Mouse (Mus musculus): Measurements from ENCODE around the gene Kdm6b. TPM values are rescaled to one million over a fixed set of nuclear protein-coding genes. Genes with fewer than 3 reads are reported as not detected.

The Kdm6b gene
- total and polyA plus RNA-seq, 2 experiments from 2014 or later = 15.0 to 30.2 TPM

- no peak overlapping the region for H3K9ac ChIP-seq
- no peaks in the 10 kb centered on the region for H3K27me3 ChIP-seq (ENCODE audit: insufficient read depth, low read length)
- H3K4me3 ChIP-seq (ENCODE audit: low read depth, low read length) = no peak overlapping the region
- WGBS = 50% methylated on average over 10 of the region's 10 CpGs
- 0 out of 2 replicates have a peak, but pooled peaks cover 4% of the 10 kb centered on the region for H3K36me3 ChIP-seq (ENCODE audit: insufficient read depth)
- peak; percentile 80 for TF ChIP-seq CTCF (IDR thresholded peaks at IDR 0.05; ENCODE audit: low read depth)
- no peak overlapping the region for H3K27ac ChIP-seq (ENCODE audit: low read depth, low read length)
- peaks cover 4% of the 10 kb centered on the region; the same call in 1 of the 2 replicates for H3K4me1 ChIP-seq (ENCODE audit: insufficient read depth)
- no peak overlapping the region for H3K4me2 ChIP-seq (ENCODE audit: low read depth)
- DNase-seq = peak; percentile 88
- ATAC-seq = peak; percentile 27; the same call in 1 of the 2 replicates
- no peaks in the 10 kb centered on the region for H3K9me3 ChIP-seq (ENCODE audit: low read length)
Observed at GRCm38 (mm10) chr11:69390400-69391034, 23.0 kb downstream of the Kdm6b start.

GRCm38 (mm10) chr11:69389531-69390399 lies 23.7 kb downstream of the Kdm6b start:
- 55% methylated on average over 14 of the region's 14 CpGs for WGBS
- peak; percentile 45 for DNase-seq

GRCm38 (mm10) chr11:69388680-69389079 lies 24.8 kb downstream of the Kdm6b start:
- TF ChIP-seq CTCF (IDR thresholded peaks at IDR 0.05; ENCODE audit: low read depth) = 0 out of 2 replicates have a peak, but pooled peaks have one; percentile 20

More at GRCm38 (mm10) chr11:69389531-69390399, 23.7 kb downstream of the Kdm6b start:
- 0 out of 2 replicates have a peak, but pooled peaks cover 4% of the 10 kb centered on the region for H3K36me3 ChIP-seq (ENCODE audit: insufficient read depth)
- H3K9ac ChIP-seq = no peak overlapping the region
- H3K9me3 ChIP-seq (ENCODE audit: low read length) = no peaks in the 10 kb centered on the region
- TF ChIP-seq CTCF (IDR thresholded peaks at IDR 0.05; ENCODE audit: low read depth) = no peak
- no peak overlapping the region for H3K4me2 ChIP-seq (ENCODE audit: low read depth)
- peaks cover 4% of the 10 kb centered on the region; the same call in 1 of the 2 replicates for H3K4me1 ChIP-seq (ENCODE audit: insufficient read depth)
- no peak overlapping the region for H3K4me3 ChIP-seq (ENCODE audit: low read depth, low read length)
- peak; percentile 6; the same call in 1 of the 2 replicates for ATAC-seq
- H3K27ac ChIP-seq (ENCODE audit: low read depth, low read length) = no peak overlapping the region
- H3K27me3 ChIP-seq (ENCODE audit: insufficient read depth, low read length) = no peaks in the 10 kb centered on the region

DNA sequence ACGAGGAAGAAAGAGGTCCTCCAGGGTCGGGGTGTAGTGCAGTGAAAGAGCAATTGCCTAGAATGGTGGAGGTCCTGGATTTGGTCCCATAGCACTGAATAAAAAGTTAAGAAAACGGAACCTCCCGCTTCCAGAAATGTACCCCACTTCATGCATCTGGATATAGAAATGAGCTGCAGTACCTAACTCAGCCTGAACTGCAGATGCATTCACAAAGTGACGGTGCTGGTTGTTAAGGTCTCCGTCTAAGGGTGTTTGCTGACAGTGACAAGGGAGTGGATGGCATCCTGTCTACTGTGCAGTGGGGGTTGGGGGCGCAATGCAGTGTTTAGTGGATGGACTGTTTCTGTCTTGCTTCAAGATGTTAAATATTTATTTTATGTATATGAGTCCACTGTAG lies 26.7 kb downstream of the Kdm6b start:
- H3K4me2 ChIP-seq (ENCODE audit: low read depth) = no peak overlapping the region
- 78% methylated on average over 7 of the region's 7 CpGs for WGBS
- ATAC-seq (peak; percentile 38; the same call in 1 of the 2 replicates), DNase-seq (no peak)
- no peaks in the 10 kb centered on the region for H3K27me3 ChIP-seq (ENCODE audit: insufficient read depth, low read length)
- H3K4me1 ChIP-seq (ENCODE audit: insufficient read depth) = no peaks in the 10 kb centered on the region
- no peak overlapping the region for H3K4me3 ChIP-seq (ENCODE audit: low read depth, low read length)
- no peaks in the 10 kb centered on the region for H3K36me3 ChIP-seq (ENCODE audit: insufficient read depth)
- no peaks in the 10 kb centered on the region for H3K9me3 ChIP-seq (ENCODE audit: low read length)
- H3K9ac ChIP-seq = no peak overlapping the region
- no peak overlapping the region for H3K27ac ChIP-seq (ENCODE audit: low read depth, low read length)
- TF ChIP-seq CTCF (IDR thresholded peaks at IDR 0.05; ENCODE audit: low read depth) = peak; percentile 51; the same call in 1 of the 2 replicates

More at GRCm38 (mm10) chr11:69388680-69389079, 24.8 kb downstream of the Kdm6b start:
- ATAC-seq (no peak), DNase-seq (no peak)
- Histone ChIP-seq H3K9ac (no peak overlapping the region), H3K27ac (ENCODE audit: low read depth, low read length) (no peak overlapping the region), H3K4me1 (ENCODE audit: insufficient read depth) (no peaks in the 10 kb centered on the region), H3K36me3 (ENCODE audit: insufficient read depth) (0 out of 2 replicates have a peak, but pooled peaks cover 4% of the 10 kb centered on the region), H3K4me3 (ENCODE audit: low read depth, low read length) (no peak overlapping the region), H3K4me2 (ENCODE audit: low read depth) (no peak overlapping the region), H3K9me3 (ENCODE audit: low read length) (no peaks in the 10 kb centered on the region), H3K27me3 (ENCODE audit: insufficient read depth, low read length) (no peaks in the 10 kb centered on the region)
- 93% methylated on average over 4 of the region's 4 CpGs for WGBS

GRCm38 (mm10) chr11:69384979-69385378 lies 28.5 kb downstream of the Kdm6b start:
- TF ChIP-seq CTCF (IDR thresholded peaks at IDR 0.05; ENCODE audit: low read depth) = no peak
- Histone ChIP-seq H3K4me1 (ENCODE audit: insufficient read depth) (no peaks in the 10 kb centered on the region), H3K4me3 (ENCODE audit: low read depth, low read length) (no peak overlapping the region), H3K36me3 (ENCODE audit: insufficient read depth) (no peaks in the 10 kb centered on the region), H3K9me3 (ENCODE audit: low read length) (no peaks in the 10 kb centered on the region), H3K27ac (ENCODE audit: low read depth, low read length) (no peak overlapping the region), H3K27me3 (ENCODE audit: insufficient read depth, low read length) (no peaks in the 10 kb centered on the region), H3K4me2 (ENCODE audit: low read depth) (no peak overlapping the region), H3K9ac (no peak overlapping the region)
- WGBS = 79% methylated on average over 6 of the region's 6 CpGs
- ATAC-seq (no peak), DNase-seq (no peak)

- no peak for DNase-seq
- TF ChIP-seq CTCF (IDR thresholded peaks at IDR 0.05; ENCODE audit: low read depth) = no peak
Observed at GRCm38 (mm10) chr11:69382478-69383105, 30.9 kb downstream of the Kdm6b start.

More at GRCm38 (mm10) chr11:69382478-69383105, 30.9 kb downstream of the Kdm6b start:
- no peak overlapping the region for H3K27ac ChIP-seq (ENCODE audit: low read depth, low read length)
- no peak overlapping the region for H3K9ac ChIP-seq
- ATAC-seq = no peak
- no peaks in the 10 kb centered on the region for H3K36me3 ChIP-seq (ENCODE audit: insufficient read depth)
- H3K9me3 ChIP-seq (ENCODE audit: low read length) = no peaks in the 10 kb centered on the region
- WGBS = 54% methylated on average over 10 of the region's 10 CpGs
- H3K27me3 ChIP-seq (ENCODE audit: insufficient read depth, low read length) = no peaks in the 10 kb centered on the region
- H3K4me1 ChIP-seq (ENCODE audit: insufficient read depth) = no peaks in the 10 kb centered on the region
- H3K4me2 ChIP-seq (ENCODE audit: low read depth) = no peak overlapping the region
- no peak overlapping the region for H3K4me3 ChIP-seq (ENCODE audit: low read depth, low read length)
